Mouse (Mus musculus) CH12.LX (cell line): ENCODE measurements around the gene Tdp1. TPM values are rescaled to one million over a fixed set of nuclear protein-coding genes. Genes with fewer than 3 reads are reported as not detected.

Experiments used
- DNase-seq: peaks from one replicate; pipeline ENCODE4 v3.0.0-alpha.2; 2013; ENCODE audit errors: extremely low read depth
- H3K27ac ChIP-seq: 2 replicates; pipeline ENCODE4 v1.5.1; 2012; ENCODE audit warnings: low read depth, mild to moderate bottlenecking, control low read depth, moderate library complexity; ENCODE audit not compliant: insufficient read depth
- H3K27me3 ChIP-seq: replicated peaks from 2 replicates; pipeline ENCODE3; 2012; ENCODE audit warnings: inconsistent platforms
- H3K36me3 ChIP-seq, 2 experiments: replicated peaks in 1 of 2; 2 replicates each; pipeline versions ENCODE3 to v1.6.1; 2012; ENCODE audit warnings: inconsistent platforms in 1 of 2, low read length in 1 of 2, mild to moderate bottlenecking in 1 of 2, mixed read lengths in 1 of 2, moderate library complexity in 1 of 2; ENCODE audit not compliant: control insufficient read depth in 1 of 2, insufficient read depth in 1 of 2
- H3K4me1 ChIP-seq, 2 experiments: 2 replicates each; pipeline ENCODE4 v1.6.1; 2012; ENCODE audit warnings: inconsistent platforms in 1 of 2, moderate library complexity in 1 of 2; ENCODE audit not compliant: insufficient read depth in 2 of 2, control insufficient read depth in 1 of 2
- H3K4me2 ChIP-seq: 2 replicates; pipeline ENCODE4 v1.6.1; 2012; ENCODE audit warnings: low read depth, mild to moderate bottlenecking, control low read depth; ENCODE audit not compliant: poor library complexity, insufficient read depth, severe bottlenecking
- H3K4me3 ChIP-seq, 3 experiments: fragments of 150-350 bp in 1 of 3; sonication (generic) in 1 of 3; replicated peaks in 1 of 3; 2 replicates each; pipeline versions ENCODE3 to v1.5.1; 2011 to 2012; ENCODE audit warnings: low read depth in 2 of 3, low read length in 2 of 3, mild to moderate bottlenecking in 2 of 3, moderate library complexity in 2 of 3, control low read depth in 1 of 3, improper control_type of control experiment in 1 of 3, inconsistent platforms in 1 of 3, mixed read lengths in 1 of 3; ENCODE audit not compliant: poor library complexity in 1 of 3
- H3K79me2 ChIP-seq: replicated peaks from 2 replicates; pipeline ENCODE4 v1.6.1; 2012; ENCODE audit warnings: mild to moderate bottlenecking, moderate library complexity; ENCODE audit not compliant: control insufficient read depth, poor library complexity, insufficient read depth, severe bottlenecking; ENCODE audit errors: extremely low read depth
- H3K9ac ChIP-seq: 2 replicates; pipeline ENCODE4 v1.6.1; 2012; ENCODE audit warnings: low read depth, mild to moderate bottlenecking, control low read depth, moderate library complexity; ENCODE audit not compliant: insufficient read depth
- H3K9me3 ChIP-seq: replicated peaks from 2 replicates; pipeline ENCODE3; 2012; ENCODE audit warnings: low read length, inconsistent platforms, mixed read lengths
- CTCF ChIP-seq, 2 experiments: IDR thresholded peaks in 1 of 2; conservative IDR thresholded peaks in 1 of 2; 2 replicates each; pipeline ENCODE4 v1.5.1; 2011 to 2012; ENCODE audit warnings: low read depth in 2 of 2, low read length in 2 of 2, improper control_type of control experiment in 1 of 2, inconsistent platforms in 1 of 2, mild to moderate bottlenecking in 1 of 2, moderate library complexity in 1 of 2
- ELF1 ChIP-seq: IDR thresholded peaks from 2 replicates; pipeline ENCODE4 v1.6.1; 2014; ENCODE audit warnings: low read depth, mild to moderate bottlenecking, inconsistent platforms, low read length, improper control_type of control experiment
- ETS1 ChIP-seq: conservative IDR thresholded peaks from 2 replicates; pipeline ENCODE4 v1.6.1; 2012; ENCODE audit warnings: low read depth, mild to moderate bottlenecking, inconsistent platforms, low read length, improper control_type of control experiment, moderate library complexity
- IRF4 ChIP-seq: IDR thresholded peaks from 2 replicates; pipeline ENCODE4 v1.6.1; 2014; ENCODE audit warnings: low read depth, mild to moderate bottlenecking, inconsistent platforms, low read length, improper control_type of control experiment
- JUND ChIP-seq: conservative IDR thresholded peaks from 2 replicates; pipeline ENCODE4 v1.6.1; 2011; ENCODE audit warnings: low read depth, low read length, improper control_type of control experiment
- KAT2A ChIP-seq: IDR thresholded peaks from 2 replicates; pipeline ENCODE4 v1.6.1; 2012; ENCODE audit warnings: low read length, improper control_type of control experiment, inconsistent platforms; ENCODE audit not compliant: insufficient replicate concordance
- MEF2A ChIP-seq: IDR thresholded peaks from 2 replicates; pipeline ENCODE4 v1.6.1; 2014; ENCODE audit warnings: low read depth, mild to moderate bottlenecking, inconsistent platforms, low read length, improper control_type of control experiment, borderline replicate concordance
- MXI1 ChIP-seq: IDR thresholded peaks from 2 replicates; pipeline ENCODE4 v1.6.1; 2011; ENCODE audit warnings: mild to moderate bottlenecking, low read depth, low read length, improper control_type of control experiment
- MYC ChIP-seq: IDR thresholded peaks from 2 replicates; pipeline ENCODE4 v1.6.1; 2011; ENCODE audit warnings: low read depth, mild to moderate bottlenecking, improper control_type of control experiment, low read length
- NRF1 ChIP-seq: IDR thresholded peaks from 2 replicates; pipeline ENCODE4 v1.6.1; 2014; ENCODE audit warnings: low read depth, mild to moderate bottlenecking, inconsistent platforms, low read length, improper control_type of control experiment, moderate library complexity
- PAX5 ChIP-seq: IDR thresholded peaks from 2 replicates; pipeline ENCODE4 v1.6.1; 2012; ENCODE audit warnings: low read length, inconsistent platforms, mixed read lengths
- POLR2AphosphoS2 ChIP-seq: IDR thresholded peaks from 2 replicates; pipeline ENCODE4 v1.6.1; 2011; ENCODE audit warnings: low read depth, low read length, improper control_type of control experiment
- RAD21 ChIP-seq: IDR thresholded peaks from 2 replicates; pipeline ENCODE4 v1.6.1; 2011; ENCODE audit warnings: low read depth, mild to moderate bottlenecking, low read length, improper control_type of control experiment, moderate library complexity
- RCOR1 ChIP-seq: conservative IDR thresholded peaks from 2 replicates; pipeline ENCODE4 v1.6.1; 2012; ENCODE audit warnings: low read depth, mild to moderate bottlenecking, inconsistent platforms, low read length, improper control_type of control experiment
- SMC3 ChIP-seq: IDR thresholded peaks from 2 replicates; pipeline ENCODE4 v1.6.1; 2011; ENCODE audit warnings: low read depth, low read length, improper control_type of control experiment
- TBP ChIP-seq: conservative IDR thresholded peaks from 2 replicates; pipeline ENCODE4 v1.6.1; 2011; ENCODE audit warnings: low read depth, low read length, improper control_type of control experiment
- TCF12 ChIP-seq: IDR thresholded peaks from 2 replicates; pipeline ENCODE4 v1.6.1; 2014; ENCODE audit warnings: low read depth, mild to moderate bottlenecking, inconsistent platforms, low read length, improper control_type of control experiment
- USF1 ChIP-seq: IDR thresholded peaks from 2 replicates; pipeline ENCODE4 v1.6.1; 2014; ENCODE audit warnings: low read depth, mild to moderate bottlenecking, inconsistent platforms, low read length, improper control_type of control experiment
- USF2 ChIP-seq: conservative IDR thresholded peaks from 2 replicates; pipeline ENCODE4 v1.6.1; 2011; ENCODE audit warnings: low read depth, low read length, improper control_type of control experiment
- dilution Hi-C: fragments of 300-500 bp; cut with MboI; formaldehyde crosslinking; loops from 2 replicates; pipeline ENCODE4 v1.14.3; 2020; ENCODE audit warnings: low sequenced_read_pairs; ENCODE audit not compliant: extremely low pct_unique_long_range_greater_than_20kb, extremely low pct_ligation_motif_present
- in situ Hi-C: fragments of 300-500 bp; cut with MboI; formaldehyde crosslinking; loops from 3 replicates; pipeline ENCODE4 v1.14.3; 2019; ENCODE audit warnings: low sequenced_read_pairs, low pct_ligation_motif_present, low pct_unique_long_range_greater_than_20kb, mixed read lengths
- polyA plus RNA-seq: library from polyadenylated mRNA; unstranded; fragments of >175 nt; gene quantifications from 2 replicates; pipeline ENCODE4 v1.2.1, GENCODE M21; 2012; ENCODE audit warnings: low read depth; ENCODE audit not compliant: insufficient read length
- total RNA-seq, 2 experiments: library from RNA; depleted of rRNA; stranded (reverse); fragments of 300-350 nt in 1 of 2; fragments of >200 nt in 1 of 2; gene quantifications; 2 replicates each; pipeline ENCODE4 v1.2.3; 2012 to 2014

The Tdp1 gene
- total and polyA plus RNA-seq, 3 experiments, result 16.9 to 53.7 (median 27.4) TPM

DNA sequence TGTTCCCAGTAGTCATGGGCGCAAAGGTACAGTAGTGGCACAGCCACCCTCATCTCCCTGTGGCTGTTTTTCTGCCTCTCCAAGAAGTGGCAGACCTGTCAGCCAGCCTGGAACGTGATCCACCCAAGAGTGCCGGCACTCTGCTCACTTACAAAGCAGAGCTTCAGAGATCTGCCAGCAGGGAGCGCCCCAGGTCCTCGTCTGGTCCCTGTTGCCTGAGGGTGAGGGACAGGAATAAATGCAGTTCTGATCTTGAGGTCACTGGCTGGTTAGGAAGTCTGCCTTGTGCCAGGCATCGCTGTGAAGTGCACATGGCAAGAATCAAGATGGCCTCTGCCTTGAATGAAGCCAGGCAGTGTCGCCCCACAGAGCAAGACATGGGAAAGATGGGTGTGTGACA lies 68.6 kb downstream of the Tdp1 start:
- TF ChIP-seq SMC3, result peak; percentile 79
- no peak for TF ChIP-seq USF2
- TF ChIP-seq TBP, result no peak
- TF ChIP-seq CTCF (conservative IDR thresholded peaks at IDR 0.05 in 1 of 2, IDR thresholded peaks at IDR 0.05 in 1 of 2; ENCODE audit: low read depth in 2 of 2, low read length in 2 of 2), result peak in 1 of 2 experiments; percentile 75; a peak in 3 of 4 replicates
- TF ChIP-seq USF1, result no peak
- TF ChIP-seq RAD21, result peak; percentile 72
- Histone ChIP-seq H3K79me2 (no peaks in the 10 kb centered on the region), H3K4me2 (no peak overlapping the region), H3K4me3 (no peak overlapping the region), H3K36me3 (peaks cover 5 to 64% of the 10 kb centered on the region in 2 experiments), H3K9ac (no peak overlapping the region), H3K27ac (no peak overlapping the region), H3K27me3 (no peaks in the 10 kb centered on the region), H3K4me1 (peaks cover 0 to 7% of the 10 kb centered on the region in 2 experiments; a peak in 2 of 4 replicates), H3K9me3 (no peaks in the 10 kb centered on the region)
- in situ Hi-C loops (no loop called here), dilution Hi-C loops (no loop called here)
- DNase-seq, result peak; percentile 48

DNA sequence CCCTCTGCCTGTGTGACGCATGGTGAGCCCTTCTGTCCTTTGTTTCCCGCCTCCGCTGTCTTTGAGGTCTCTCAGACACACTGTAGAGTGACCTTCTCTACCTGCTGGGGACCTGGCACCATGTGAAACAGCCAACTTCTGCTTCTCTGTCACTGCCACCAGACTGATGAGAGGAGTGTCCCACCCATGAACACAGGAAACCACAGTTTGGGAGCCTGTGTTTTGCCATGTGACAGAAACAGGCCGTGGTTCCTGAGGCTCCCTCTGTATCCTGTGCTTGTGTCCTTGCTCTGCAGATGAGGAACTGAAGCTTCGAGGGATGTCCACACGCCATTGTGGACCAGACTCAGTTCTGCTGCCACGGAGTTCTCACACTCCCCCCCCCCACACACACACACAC lies 72.1 kb downstream of the Tdp1 start:
- TF ChIP-seq IRF4, result no peak
- TF ChIP-seq KAT2A, result no peak
- no peak for TF ChIP-seq JUND
- TF ChIP-seq MXI1, result no peak
- TF ChIP-seq MYC, result no peak
- no peak for TF ChIP-seq TCF12
- no peak for TF ChIP-seq POLR2AphosphoS2
- no peak for TF ChIP-seq RAD21
- no peak for TF ChIP-seq PAX5
- no peak for TF ChIP-seq USF1
- TF ChIP-seq RCOR1, result no peak
- no peak for TF ChIP-seq SMC3
- TF ChIP-seq USF2, result no peak
- no peak for TF ChIP-seq ELF1
- no peak for TF ChIP-seq NRF1
- TF ChIP-seq MEF2A, result no peak
- no peak for TF ChIP-seq ETS1
- TF ChIP-seq, all 38 proteins: peak for 0
- Histone ChIP-seq H3K4me2 (no peak overlapping the region), H3K27ac (no peak overlapping the region), H3K9ac (no peak overlapping the region), H3K4me3 (no peak overlapping the region), H3K4me1 (peaks cover 0 to 12% of the 10 kb centered on the region in 2 experiments; a peak in 2 of 4 replicates), H3K79me2 (no peaks in the 10 kb centered on the region), H3K36me3 (peaks cover 2 to 39% of the 10 kb centered on the region in 2 experiments), H3K27me3 (no peaks in the 10 kb centered on the region), H3K9me3 (no peaks in the 10 kb centered on the region)
- dilution Hi-C loops (no loop called here), in situ Hi-C loops (no loop called here)
- no peak for DNase-seq
